Mouse (Mus musculus) small intestine, adult 10 weeks (tissue): ENCODE measurements around the gene Pex11g. TPM values are rescaled to one million over a fixed set of nuclear protein-coding genes. Genes with fewer than 3 reads are reported as not detected.

Experiments
- polyA plus RNA-seq: library from polyadenylated mRNA; stranded (reverse); fragments of 350-450 nt; fragmentation: Illumina TruSeq; extraction: RNeasy Lipid Tissue Mini Kit (QIAGEN cat#74804); gene quantifications from one replicate; pipeline ENCODE4 v1.2.3, GENCODE M21; 2014; ENCODE audit warnings: low replicate concordance

Pex11g gene
- 1.3 TPM for polyA plus RNA-seq

DNA sequence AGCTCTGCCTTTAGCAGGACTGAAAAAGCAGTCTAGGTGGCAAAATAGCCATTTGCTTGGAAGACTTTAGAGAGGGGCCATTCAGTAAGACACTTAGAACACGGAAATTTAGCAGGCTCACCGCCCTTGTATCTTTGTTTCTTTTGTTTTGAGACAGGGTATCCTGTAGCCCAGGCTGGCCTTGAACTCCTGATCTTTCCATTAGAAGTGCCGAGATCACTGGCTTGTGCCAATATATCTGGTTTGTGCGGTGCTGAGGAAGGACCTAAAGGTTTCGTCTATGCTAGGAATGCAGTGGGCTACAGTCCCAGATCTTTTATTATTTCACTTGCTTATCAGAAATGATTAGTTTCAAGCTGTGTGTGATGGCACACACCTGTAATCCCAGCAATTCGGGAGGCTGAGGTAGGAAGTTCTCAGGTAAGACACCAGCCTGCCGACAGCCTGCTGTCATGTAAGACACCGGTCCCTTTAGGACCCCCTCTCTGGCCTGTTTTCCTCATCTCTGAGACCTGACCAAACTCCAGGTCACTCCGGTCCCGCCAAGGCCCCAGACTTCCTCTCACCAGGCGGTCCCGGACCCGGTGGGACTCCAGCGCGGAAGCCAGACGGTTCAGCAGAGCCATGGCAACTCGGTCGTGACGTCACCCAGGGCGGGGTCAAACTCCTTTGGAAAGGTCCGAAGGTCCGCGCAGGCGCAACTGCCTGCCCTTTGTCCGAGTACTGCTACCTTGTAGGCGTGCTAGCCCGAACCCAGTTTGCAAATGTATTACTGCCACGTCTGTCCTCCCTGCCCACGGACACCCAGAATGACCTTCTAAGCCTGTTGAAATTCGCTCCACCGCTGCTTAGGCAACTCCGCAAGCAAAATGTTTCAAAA lies at the start of gene Pex11g:
Gene Pex11g, minus strand, starts transcription at position 675 of the 880 bp plus-strand sequence.

GRCm38 (mm10) chr8:3515260-3515671 lies 47.8 kb upstream of the Pex11g start, which contains the start of gene Pnpla6:
Gene Pnpla6, plus strand, starts transcription at chr8:3515384.

GRCm38 (mm10) chr8:3500235-3501090 lies 33.0 kb upstream of the Pex11g start, which contains the start of gene Mcoln1:
Gene Mcoln1, plus strand, starts transcription at chr8:3500457.

DNA sequence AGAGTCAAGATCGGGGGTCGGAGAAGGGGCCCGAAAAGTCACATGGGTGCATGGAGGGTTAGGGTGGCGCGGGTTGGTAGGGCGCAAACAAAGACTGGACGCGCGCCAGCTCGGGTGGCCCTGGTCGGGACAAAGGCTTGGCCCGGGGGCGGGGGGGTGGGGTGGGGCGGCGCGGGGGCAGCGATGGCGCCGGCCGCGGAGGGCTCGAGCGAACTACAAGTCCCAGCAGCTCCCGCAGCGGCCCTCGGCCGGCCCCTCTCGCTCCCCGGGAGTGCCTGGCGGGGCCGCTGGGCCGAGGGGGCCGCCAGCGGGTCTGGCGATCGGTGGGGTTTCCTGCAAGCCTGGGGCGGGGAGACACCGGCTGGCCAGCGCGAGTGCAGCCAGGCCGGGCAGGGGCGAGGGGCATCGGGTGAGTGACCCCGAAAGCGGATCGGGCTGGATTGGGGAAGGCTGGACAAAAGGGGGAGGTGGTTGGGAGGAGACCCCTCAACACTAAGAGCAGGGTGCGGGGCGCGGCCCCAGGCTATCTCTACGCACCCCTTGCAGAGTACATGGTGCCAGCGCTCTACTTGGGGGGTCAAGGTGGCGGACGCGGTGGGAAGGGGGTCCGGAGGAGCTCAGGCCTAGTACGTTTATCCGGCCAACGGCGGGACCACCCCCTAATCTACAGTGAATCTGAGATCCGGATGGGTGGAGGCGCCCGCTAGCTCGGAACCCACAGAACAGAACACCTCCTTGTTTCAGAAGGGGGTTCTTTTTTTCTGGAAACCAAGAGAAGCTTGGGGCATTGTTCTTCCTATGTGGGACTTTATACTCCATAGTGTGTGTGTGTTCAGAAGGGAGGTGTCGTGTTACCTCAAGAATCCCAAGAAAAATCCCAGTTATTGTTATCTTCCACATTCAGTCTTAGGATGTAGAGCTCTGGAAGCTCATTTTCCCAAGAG lies 25.7 kb upstream of the Pex11g start, which contains the start of gene Zfp358:
Gene Zfp358, plus strand, starts transcription at position 238 of the 944 bp plus-strand sequence.

DNA sequence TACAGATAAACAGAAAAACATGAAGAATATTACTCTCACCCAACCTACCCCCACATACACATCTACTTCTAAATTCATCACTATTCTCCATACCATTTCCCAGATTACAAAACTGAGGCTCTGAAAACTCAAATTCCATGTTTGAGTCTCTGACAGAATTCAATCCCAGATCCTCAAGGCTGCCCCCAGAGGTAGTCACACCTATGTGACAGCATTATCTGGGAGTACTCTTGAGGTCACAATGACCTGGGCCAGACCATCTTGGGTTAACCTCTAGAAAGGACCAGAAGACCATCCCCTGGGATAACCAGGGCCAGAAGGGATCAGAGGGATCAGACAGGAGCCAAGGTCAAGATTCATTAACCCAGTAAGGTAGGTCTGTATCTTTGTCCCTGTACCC lies 3.1 kb upstream of the Pex11g start, which contains the start of gene Tex45:
Gene Tex45, plus strand, starts transcription at position 301 of the 400 bp plus-strand sequence.

Other genes starting within 250 kb of the Pex11g start
- gene Insr, start 188.1 kb downstream of the Pex11g start, polyA plus RNA-seq, result 58.5 TPM
- not detected for gene A430078G23Rik, start 114.3 kb downstream of the Pex11g start, polyA plus RNA-seq
- gene Arhgef18, start 74.7 kb downstream of the Pex11g start, polyA plus RNA-seq, result 5.2 TPM
- gene Tex45, start 3.2 kb upstream of the Pex11g start, polyA plus RNA-seq, result not detected
- 0.52 TPM for gene Zfp358, start 25.5 kb upstream of the Pex11g start, polyA plus RNA-seq
- gene Mcoln1, start 32.8 kb upstream of the Pex11g start, polyA plus RNA-seq, result 16.9 TPM
- gene Pnpla6, start 47.7 kb upstream of the Pex11g start, polyA plus RNA-seq, result 14.2 TPM
- 1.4 TPM for gene C330021F23Rik, start 100.3 kb upstream of the Pex11g start, polyA plus RNA-seq
- 2.7 TPM for gene Camsap3, start 119.6 kb upstream of the Pex11g start, polyA plus RNA-seq
- gene Xab2, start 153.6 kb upstream of the Pex11g start, polyA plus RNA-seq, result 0.19 TPM
- gene Pet100, start 153.9 kb upstream of the Pex11g start, polyA plus RNA-seq, result 4.4 TPM
- gene Pcp2, start 157.9 kb upstream of the Pex11g start, polyA plus RNA-seq, result not detected
- gene Stxbp2, start 163.3 kb upstream of the Pex11g start, polyA plus RNA-seq, result 46.8 TPM
- 3.1 TPM for gene Retn, start 188.1 kb upstream of the Pex11g start, polyA plus RNA-seq
- not detected for gene Mcemp1, start 198.1 kb upstream of the Pex11g start, polyA plus RNA-seq
- not detected for gene Fcor, start 204.7 kb upstream of the Pex11g start, polyA plus RNA-seq
- gene Trappc5, start 208.6 kb upstream of the Pex11g start, polyA plus RNA-seq, result 4.5 TPM
- gene Fcer2a, start 226.5 kb upstream of the Pex11g start, polyA plus RNA-seq, result 0.85 TPM